Mouse (Mus musculus) c-Kit-positive CD71-positive TER-119-negative erythroid progenitor cells, embryonic 14.5 days (primary cell): ENCODE results near the gene Pus3.

Source experiments
- DNase-seq: peaks from one replicate; pipeline ENCODE4 v3.0.0-alpha.2; 2013; ENCODE audit warnings: low read depth

Gene Pus3

DNA sequence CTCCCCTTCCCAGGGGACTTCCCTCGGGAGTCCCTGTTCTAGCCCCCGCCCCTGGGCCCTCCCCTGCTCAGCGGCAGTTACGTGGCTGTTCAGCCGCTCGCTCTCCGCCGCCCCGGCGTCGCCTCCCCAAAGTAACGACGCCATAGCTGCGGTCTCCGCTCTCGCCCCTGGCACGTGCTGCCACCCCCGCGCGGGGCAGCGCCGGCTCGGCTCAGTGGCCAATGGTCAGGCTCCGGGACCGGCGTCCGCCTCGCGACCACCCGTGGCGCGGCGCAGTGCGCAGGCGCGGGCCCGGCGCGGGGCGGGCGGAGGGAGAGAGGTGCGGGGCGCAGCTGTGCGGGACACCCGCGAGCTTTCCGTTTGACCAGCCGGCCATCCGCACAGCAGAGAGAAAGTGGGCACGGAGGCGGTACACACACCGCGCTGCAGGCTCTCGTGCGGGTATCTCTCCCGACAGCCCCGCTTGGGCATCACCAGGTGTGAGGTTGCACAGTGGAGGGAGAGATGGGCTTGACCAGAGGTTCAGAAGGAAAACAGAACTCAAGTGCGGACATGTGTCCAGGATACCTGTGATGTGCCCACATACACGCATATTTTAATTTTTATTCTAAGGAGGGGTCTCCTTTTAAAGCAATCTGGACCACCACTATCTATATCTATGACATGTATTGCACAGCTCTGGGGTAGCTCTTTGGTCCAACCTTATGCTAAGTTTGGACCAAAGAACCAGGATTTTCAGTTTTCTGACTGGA, at the start of gene Pus3, which contains the start of gene Ddx25:
Gene Pus3, plus strand, starts transcription at position 339 of the 752 bp plus-strand sequence.
Gene Ddx25, minus strand, starts transcription at position 272 of the 752 bp plus-strand sequence.
- no peak for DNase-seq

DNA sequence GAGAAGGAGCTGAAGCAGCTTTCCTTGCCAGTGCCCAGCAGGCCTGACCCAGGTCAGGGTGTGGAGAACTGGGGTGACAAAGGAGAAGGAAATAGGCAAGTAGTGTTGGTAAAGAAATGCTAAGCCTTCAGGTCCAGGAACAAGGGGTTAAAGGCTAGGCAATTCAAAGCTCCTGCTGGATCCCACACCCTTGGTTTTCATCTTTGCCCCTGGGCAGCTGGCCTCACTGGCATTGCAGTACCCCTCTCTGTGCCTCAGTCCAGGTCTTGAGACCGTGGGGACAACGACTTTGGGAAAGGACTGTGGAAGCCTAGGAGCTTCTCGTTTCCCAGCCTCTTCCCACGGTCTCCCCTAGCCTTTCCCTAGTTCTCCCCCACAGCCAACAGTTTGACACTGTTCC, 44.5 kb upstream of the Pus3 start:
- no peak for DNase-seq

DNA sequence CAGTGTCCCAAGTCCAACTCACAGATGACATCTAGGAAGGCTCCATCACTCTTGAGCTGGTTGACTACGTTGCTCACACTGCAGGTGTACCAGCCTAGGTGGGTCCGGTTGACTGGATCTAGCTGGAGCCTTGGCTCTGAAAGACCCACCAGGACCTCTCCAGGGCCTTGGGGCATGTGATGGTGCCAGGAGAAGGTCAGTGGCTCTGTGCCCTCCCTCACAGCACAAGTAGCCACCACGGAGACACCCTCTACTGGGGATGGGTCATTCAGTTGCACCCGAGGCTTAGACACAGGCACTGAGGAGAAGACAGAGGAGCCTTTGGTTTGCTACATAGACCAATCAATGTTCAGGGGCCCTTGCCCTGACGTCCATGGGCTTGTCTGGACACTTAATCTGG, 42.2 kb upstream of the Pus3 start:
- no peak for DNase-seq

DNA sequence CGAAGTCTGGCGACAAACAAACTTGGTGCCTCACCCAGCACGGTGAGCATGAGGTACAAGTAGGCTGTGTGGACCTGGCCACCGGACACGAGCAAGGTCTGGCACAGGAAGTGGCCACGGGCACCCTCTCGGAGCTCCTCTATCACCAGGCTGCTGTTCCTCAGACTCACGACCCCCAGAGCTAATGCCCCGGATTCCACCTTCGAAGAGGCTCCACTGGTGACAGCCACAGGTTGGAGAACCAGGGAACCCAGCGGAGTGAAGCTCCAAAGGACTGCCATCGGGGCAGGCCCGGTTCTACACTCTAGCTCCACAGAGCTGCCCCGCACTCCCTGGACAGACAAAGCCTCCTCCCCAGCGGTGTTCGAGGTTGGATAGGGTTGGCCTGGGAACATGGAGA, 41.7 kb upstream of the Pus3 start:
- DNase-seq: no peak

DNA sequence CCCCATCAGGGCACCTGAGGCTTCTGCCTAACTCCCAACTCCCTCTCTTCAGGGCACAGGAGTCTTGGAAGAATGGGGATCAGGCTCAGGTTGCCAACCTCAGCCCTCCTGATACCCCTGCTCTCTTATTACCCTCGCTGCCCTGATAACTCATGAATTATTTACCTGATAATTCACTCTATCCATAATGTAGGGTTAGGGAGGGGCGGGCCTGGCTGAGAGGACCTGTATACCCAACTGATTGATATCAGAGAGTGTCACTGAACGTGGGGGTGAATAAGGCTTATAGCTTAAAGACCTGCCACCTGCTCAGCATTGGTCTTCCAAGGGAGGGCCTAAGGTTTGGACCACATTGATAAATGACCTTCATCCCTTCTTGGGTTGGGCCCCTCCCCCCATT, 40.2 kb upstream of the Pus3 start, which contains the start of gene Gm1113:
Gene Gm1113, minus strand, starts transcription at position 101 of the 400 bp plus-strand sequence.
- DNase-seq: no peak

DNA sequence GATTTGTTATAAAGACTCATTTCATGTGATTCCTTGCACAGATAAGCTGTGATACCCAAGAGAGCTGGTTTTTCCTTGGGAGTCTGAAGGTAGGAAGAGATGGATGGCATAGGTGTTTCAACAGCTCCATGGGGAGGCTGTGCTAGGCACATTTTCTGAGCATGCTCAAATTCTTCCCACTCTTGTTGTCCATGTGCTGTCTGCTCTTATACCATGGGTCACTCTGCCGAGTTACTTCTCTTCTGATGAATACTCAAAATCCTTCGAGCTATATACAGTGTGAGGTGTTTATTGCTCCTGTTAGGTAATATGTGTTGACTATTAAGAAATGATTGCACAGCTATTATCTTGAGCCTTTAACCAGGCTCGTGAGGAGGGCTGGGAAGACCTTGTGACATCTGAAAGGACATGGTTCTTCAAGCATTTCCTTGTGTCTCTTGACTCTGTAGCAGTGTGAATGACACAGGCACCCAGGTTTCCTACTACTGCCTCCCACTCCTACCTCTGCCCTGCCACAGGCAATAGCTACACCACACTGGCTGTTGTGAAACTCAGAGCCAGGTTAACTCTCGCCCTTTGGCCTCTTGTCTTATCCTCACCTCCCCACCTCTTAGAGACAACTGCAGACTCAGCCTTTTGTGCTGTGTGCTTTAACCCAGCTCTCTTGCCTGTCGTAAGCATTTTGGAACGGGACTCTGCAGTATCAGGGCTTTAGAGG, 37.6 kb upstream of the Pus3 start:
- no peak for DNase-seq

DNA sequence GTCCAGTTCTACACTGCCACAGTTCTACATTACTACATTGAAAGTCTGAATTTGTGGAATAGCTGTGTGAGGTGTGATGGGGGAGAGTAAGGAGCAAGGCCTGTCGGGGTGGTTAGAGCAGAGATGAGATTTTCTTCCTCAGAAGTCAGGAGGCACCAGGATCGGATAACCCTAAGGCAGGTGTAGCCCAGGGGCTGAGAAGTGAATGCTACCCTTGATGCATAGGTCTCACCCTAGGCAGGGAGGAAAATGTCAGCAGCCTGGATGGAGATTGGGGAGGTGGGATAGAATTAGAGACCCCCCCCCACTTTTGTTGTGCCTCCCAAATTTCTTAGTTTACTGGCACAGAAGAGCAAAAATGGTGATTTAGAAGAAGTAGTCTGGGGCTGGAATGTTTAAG, 36.2 kb upstream of the Pus3 start:
- no peak for DNase-seq

DNA sequence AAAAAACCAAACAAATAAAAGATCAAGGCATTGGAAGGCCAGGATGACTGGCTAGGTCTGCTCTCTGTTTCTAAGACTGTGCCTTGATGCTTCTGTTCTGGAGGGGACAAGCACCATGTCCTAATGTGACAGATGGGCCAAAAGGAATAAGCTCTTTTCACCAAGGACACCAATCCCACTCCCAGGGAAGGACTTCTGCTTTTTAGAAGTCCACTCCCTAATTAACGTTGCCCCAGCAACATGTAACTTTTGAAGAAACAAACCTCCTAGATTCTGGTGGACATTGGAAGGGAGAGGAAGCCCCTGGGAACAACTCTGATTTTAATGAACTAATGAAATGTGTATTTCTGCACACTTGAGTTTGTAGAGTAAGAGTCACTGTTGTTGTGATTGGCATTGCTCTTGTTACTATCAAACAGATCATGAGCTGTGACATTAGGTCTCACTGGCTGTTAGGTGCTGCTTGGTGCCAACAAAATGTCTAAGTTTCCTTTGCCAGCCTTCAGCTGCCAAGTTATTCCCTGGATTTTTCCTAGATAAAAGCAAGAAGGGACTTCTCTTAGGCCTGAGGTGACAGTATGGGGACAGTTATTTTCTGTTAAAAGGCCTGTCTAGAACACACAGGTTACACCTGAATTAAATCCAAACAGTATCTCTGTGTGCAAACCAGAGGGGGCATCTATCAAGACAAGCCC, 35.4 kb upstream of the Pus3 start:
- no peak for DNase-seq

DNA sequence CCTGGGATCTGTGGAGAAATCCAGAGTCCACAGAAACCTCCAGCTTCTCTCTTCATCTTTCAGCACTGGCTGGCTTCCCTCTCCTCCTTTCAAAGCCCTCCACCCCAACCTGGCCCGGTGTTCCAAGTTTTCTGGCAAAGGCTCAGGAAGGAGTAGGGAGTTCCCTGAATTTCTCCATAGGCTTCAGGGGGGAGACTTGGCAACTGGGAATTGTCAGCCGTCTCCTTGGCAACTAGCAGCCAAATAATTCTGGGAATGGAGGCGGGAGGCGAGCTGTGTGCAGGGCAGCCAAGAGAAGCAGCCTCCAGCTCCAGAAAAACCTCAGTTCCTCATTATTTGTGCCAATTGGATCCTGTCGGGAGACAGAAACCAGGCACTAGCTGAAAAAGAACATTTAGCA, 34.9 kb upstream of the Pus3 start:
- no peak for DNase-seq

DNA sequence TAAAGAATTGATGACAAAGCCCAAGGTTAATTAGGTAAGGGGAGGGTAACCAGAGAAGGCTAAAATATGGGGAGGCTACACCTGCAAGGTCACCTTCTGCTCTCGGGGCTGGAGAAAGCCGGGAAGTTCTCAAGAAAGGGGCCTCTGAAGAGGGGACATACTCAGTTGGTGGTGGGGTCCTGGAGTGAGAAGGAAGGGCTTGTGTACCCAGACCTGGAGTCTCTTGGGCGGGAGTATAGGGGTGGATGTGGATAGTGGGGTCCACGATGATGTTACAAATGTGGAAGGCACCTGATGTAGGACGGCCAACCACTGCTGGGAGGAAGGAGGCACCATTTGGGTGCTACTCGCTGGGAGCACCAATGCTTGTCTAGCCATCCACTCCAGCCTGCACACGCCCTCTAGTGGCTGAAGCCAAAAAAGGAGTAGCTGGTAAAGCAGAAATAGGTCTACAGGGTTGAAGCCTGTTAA, 34.4 kb upstream of the Pus3 start:
- DNase-seq: peak; percentile 17

DNA sequence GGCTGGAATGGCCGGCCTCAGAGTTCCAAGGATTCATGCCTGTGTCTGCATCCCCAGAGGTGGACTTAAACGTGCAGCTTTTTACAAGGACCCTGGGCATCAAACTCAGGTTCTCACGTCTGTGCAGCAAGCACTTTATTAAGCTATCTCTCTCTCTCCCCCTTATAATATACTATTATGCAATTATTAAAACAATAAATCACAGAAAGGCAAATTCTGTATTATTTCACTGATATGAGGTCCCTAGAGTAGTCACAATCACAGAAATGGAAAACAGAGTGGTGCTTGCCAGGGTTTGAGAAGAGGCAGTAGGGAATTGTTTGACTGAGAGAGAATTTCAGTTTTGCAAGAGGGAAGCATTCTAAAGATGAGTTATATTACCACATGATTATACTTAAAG, 29.3 kb upstream of the Pus3 start:
- no peak for DNase-seq

DNA sequence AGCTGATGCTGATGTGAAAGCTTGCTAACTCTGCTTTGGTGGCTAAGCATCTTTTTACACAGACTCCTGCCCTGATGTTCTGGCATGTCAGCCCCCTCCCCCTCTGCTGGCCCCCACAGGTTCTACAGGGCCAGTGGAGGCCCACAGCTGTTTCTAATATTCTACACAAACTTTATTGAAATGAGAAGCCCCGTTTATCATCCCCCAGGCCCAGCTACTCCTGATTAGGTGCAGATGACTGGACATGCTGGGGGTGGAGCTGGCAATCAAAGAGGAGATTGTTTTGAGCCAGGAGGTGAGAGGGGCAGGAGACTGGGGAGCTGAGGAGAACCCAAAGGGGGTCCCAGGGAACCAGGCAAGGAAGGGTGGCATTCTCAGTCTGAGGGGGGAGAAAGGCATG, 28.6 kb upstream of the Pus3 start:
- no peak for DNase-seq

DNA sequence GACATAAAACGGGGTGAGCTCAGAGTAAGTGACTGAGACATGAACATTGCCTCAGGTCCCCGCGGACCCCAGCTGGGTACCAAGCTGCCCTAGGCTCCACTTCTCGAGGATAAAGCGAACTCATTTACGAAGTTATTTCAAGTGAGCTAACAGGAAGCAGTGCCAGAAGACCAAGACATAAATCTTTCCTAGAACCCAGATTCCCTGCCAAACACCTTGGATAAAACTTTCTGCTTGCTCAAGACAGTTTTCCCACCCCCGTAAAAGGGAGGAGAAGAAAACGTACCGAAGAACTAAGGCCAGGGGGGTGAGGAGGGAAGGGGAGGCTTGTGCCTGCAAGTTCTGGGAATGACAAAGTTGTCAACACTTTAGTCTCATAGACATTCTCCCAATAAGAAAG, 25.1 kb upstream of the Pus3 start:
- DNase-seq: no peak

DNA sequence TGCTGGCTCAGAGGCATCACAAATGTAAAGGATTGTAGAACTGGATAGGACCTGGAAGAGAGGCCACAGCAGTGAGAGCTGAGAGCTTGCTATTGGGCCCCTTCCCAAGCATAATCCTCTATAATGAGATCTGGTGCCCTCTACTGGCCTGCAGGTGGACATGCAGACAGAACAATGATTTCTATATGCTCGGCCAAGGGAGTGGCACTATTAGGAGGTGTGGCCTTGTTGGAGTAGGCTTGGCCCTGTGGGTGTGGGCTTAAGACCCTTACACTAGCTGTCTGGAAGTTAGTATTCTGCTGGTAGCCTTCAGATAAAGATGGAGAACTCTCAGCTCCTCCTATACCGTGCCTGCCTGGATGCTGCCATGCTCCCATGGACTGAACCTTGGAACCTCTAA, 23.3 kb upstream of the Pus3 start:
- DNase-seq: peak; percentile 34

DNA sequence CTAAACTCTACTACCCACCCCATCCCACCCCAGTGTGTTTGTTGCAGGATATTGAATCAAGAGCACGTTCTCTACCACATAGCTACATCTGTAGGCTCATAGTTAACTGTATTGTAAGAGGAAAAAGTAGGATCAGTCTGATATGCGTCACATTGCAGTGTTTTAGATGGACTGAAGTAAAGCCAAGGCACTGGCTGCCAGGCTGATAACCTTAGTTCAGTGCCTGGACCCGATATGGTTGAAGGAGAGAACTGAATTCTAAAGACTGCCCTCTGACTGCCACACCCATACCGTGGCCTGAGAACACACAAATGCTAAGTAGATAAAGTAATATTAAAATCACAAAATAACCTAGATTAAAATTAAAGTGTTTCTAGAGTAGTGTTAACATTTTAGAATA, 22.5 kb upstream of the Pus3 start:
- DNase-seq: no peak

DNA sequence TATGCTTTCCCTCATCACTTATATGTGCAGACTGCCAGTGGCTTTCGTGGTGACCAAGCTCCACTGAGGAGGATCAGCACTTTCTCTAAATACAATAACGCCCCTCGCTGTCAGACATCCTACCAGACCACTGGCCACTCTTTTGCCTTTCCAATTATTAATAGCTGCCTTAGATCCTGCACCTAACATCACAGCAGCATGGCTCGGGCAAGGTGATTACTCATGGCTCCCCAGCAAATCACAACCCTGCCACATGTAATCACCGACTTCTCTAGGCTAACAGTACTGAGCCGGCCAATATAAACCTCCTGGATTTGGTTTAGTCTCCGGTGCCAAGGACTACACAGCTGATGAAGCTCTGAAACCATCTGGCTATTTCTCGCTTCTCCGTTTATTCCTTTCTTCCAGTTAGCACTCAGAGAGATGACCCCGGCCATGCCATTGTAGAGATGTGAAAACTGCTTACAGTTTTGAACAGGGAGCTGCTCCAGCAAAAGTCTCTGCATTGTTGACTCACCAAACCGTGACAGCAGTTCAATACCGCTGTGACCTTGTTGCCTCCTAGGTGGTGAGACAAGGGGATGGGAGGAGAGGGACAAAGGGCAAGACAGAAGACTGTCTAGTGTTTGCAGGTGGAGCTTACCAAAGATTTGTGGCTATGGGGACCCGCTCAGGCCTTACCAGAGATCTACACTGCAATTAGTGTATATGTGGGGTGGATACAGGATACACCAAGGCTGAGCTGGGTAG, 19.2 kb upstream of the Pus3 start:
- no peak for DNase-seq

DNA sequence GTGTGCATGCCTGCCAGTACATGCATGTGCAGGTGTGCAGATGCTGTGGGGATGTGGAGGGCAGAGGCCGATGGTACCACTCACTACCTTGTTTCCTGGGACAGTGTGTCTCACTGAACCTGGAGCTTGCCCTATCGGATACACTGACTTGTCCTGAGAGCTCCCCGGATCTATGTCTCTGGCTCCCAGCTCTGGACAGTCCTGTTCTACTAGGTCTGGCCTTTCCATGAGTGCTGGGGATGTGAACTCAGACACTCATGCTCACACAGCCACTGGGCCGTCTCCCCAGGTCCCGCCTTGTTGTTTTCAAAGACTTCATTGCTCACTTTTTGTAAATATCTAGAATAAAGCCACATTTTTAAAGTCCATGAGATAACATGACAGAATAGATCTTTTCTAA, 17.4 kb upstream of the Pus3 start:
- no peak for DNase-seq

DNA sequence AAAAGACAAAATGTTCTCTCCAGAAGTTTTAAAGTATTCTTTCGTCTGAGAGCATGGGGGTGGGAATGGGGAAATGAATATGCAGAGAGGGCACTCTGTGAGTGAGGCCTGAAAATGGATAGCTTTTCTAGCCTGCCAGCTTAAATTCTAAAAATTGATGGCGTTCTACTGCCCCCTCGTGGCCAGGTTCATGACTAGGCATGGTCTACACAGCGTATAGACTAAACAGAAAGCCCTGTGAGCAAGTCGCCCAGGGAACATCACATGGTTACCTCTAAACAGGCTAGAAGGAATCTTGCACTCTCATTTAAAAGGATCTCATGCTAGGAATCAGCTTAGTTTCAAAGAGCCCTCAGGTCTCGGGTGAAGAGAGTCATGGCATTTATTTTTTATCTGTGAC, 16.9 kb upstream of the Pus3 start:
- DNase-seq: peak; percentile 53

DNA sequence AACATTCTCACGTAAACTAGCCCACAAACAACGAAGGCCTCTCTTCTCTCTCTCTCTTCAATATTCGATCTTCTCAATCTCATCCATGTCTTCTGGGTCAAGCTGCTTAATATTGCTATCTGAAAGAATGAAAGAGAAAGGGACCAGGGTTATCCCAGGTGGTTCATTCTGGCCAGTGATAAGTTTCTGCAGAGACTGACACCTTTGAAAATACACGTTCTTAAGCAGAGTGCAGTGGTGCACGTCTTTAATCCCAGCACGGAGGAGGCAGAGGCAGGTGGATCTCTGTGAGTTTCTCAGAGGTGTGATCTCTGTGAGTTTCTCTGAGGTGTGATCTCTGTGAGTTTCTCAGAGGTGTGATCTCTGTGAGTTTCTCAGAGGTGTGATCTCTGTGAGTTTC, 16.5 kb upstream of the Pus3 start:
- DNase-seq: no peak

DNA sequence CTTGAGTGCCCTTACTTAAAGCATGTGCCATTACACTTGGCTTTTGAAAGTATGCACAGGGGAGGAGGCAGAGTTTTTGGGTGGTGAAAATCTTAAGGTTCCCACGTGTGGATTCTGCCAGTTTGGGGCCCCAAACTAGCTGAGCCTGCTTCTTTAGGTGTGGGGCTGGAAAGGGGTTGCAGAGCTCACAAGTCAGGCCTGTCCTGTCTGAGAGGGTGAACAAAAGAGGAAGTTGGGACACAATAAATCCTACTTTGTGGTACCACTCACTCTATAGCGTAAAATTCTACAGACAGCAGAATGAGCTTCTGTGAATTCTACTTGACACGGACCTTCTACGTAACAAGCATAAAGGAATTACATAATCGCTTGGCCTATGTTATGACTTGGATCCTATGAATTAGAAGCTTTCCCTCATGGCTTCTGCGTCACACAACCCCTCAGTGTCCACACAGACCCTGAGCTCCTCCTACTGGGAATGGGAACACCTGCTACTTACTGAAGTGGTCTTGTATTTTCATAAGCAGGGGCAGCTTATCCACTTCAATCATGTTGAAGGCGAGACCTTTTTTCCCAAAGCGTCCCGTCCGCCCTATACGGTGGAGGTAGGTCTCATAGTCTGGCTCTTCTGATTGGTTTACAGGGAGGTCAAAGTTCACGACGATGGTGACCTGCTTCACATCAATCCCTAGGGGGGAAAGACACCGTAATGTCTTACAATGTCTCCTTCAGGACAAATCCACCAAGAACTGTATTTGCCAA, 15.1 kb upstream of the Pus3 start:
- no peak for DNase-seq

DNA sequence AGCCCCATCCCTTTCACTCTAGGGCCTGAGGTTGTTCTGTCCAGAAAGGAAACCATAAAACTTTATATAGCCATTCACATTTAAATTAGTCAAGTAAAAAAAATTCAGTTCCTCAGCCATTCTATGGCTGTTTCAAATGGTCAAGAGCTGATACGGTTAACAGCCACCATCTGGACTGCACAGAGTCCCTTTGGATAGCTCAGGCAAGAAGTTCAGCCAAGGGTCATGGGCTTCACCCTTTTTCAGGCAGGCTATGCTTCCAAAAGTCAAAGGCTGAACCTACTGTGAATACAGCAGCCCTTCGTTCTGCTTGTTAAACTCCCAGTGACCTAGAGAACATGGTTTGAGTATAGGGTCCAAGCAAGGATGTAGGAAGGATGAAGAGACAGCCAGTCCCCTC, 13.7 kb upstream of the Pus3 start:
- no peak for DNase-seq
